Mouse (Mus musculus) kidney, adult 8-10 months (tissue): ENCODE measurements around the gene Scgb1b24.

ENCODE experiments used
- DNase-seq, 2 experiments: peaks; one replicate each; pipeline ENCODE4 v3.0.0; 2022

Scgb1b24 gene

DNA sequence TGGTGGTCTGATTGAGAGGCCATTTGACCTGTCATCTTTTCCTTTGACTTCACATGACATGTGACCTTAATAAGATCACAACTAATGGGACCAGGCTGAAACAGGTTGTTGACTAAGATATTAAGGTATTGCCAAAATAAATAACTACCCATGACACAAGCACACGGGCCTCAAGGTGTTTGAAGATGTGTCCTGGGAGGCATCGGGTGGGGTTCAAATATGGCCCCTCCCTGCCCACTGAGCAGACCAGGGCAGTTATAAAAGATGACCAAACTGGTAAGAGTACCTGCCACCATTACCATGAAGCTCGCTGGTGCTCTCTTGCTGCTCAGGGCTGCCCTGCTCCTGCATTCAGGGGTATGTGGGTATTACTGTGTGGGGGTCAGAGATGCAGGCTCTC is at the start of gene Scgb1b24:
Scgb1b24 (plus strand) TSS at position 301 of the 400 bp plus-strand sequence.
- DNase-seq: no peak

DNA sequence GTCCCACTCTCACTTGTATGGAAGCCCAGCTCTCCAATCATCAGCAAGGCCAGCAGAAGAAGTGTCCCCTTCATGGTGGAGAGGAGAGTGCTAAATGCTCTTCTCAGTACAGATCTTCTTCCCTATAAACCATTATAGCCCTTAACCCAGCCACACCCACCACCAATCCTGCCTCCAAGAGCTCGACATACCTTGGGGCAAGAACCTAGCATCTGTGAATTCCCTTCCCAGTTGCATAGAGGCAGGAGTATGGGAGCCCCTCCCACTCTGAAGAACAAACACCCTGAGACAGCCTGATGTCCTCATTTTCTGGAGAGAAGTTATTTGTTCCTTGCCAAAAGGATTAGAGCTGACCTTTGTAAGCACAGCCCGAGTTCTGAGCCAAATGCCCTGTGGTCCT is 4.4 kb upstream of the Scgb1b24 start, which contains the start of gene Scgb2b24:
Scgb2b24 (minus strand) TSS at position 101 of the 400 bp plus-strand sequence.
- peak; percentile 14 to 41 for DNase-seq
